Mouse (Mus musculus) limb, embryonic 13.5 days (tissue): ENCODE data around the gene Klhl20. TPM values are rescaled to one million over a fixed set of nuclear protein-coding genes. Genes with fewer than 3 reads are reported as not detected.
"Not testable (repeated sequence)": the region's sequence is repeated elsewhere in the genome, so short reads cannot be mapped to it uniquely, and the experiment has no call there.

Experiments used
- ATAC-seq: fragments of 200-750 bp; cut with Nextera tagmentation; 2 replicates; pipeline ENCODE4 v1.8.0; 2017; ENCODE audit warnings: low read depth, moderate number of reproducible peaks, moderate TSS enrichment; ENCODE audit not compliant: low FRiP score
- H3K27ac ChIP-seq: fragments of 300-500 bp; sonication (generic); 2 replicates; pipeline ENCODE4 v1.5.1; 2015; ENCODE audit warnings: inconsistent platforms, mild to moderate bottlenecking, moderate library complexity
- H3K27me3 ChIP-seq: fragments of 300-500 bp; sonication (generic); 2 replicates; pipeline ENCODE4 v1.6.1; 2015; ENCODE audit warnings: mild to moderate bottlenecking, inconsistent platforms
- H3K36me3 ChIP-seq: fragments of 300-500 bp; sonication (generic); 2 replicates; pipeline ENCODE4 v1.6.1; 2015; ENCODE audit warnings: inconsistent platforms, mild to moderate bottlenecking, moderate library complexity
- H3K4me1 ChIP-seq: fragments of 300-500 bp; sonication (generic); 2 replicates; pipeline ENCODE4 v1.6.1; 2015; ENCODE audit warnings: inconsistent platforms
- H3K4me2 ChIP-seq: fragments of 300-500 bp; sonication (generic); replicated peaks from 2 replicates; pipeline ENCODE4 v1.6.1; 2015; ENCODE audit warnings: inconsistent platforms, mild to moderate bottlenecking, moderate library complexity
- H3K4me3 ChIP-seq: fragments of 300-500 bp; sonication (generic); 2 replicates; pipeline ENCODE4 v1.5.1; 2015; ENCODE audit warnings: moderate library complexity, mild to moderate bottlenecking, inconsistent platforms
- H3K9ac ChIP-seq: fragments of 300-500 bp; sonication (generic); 2 replicates; pipeline ENCODE4 v1.6.1; 2015; ENCODE audit warnings: mild to moderate bottlenecking, inconsistent platforms
- H3K9me3 ChIP-seq: fragments of 300-500 bp; sonication (generic); 2 replicates; pipeline ENCODE4 v1.6.1; 2016; ENCODE audit warnings: inconsistent platforms
- WGBS: fragments of 180-500 bp; shearing (Covaris S2); methylation state at CpG from one replicate; pipeline ENCODE4 v1.1.7; 2015; 5-methylcytosine and 5-hydroxymethylcytosine counted together
- polyA plus RNA-seq: library from polyadenylated mRNA; unstranded; fragments of >200 nt; fragmentation: Nextera tagmentation; extraction: Ambion mirVana; gene quantifications from 2 replicates; pipeline ENCODE4 v1.2.1, GENCODE M21; 2015

Gene Klhl20
- polyA plus RNA-seq: 17.1 and 17.3 TPM in 2 replicates

- H3K9ac ChIP-seq: peak within 1 kb of the TSS; percentile 93
- H3K27me3 ChIP-seq: no peaks in the 10 kb centered on the region
- peaks cover 10% of the 10 kb centered on the region for H3K4me1 ChIP-seq
- peak within 1 kb of the TSS; percentile 87 for H3K4me2 ChIP-seq
- peak within 1 kb of the TSS; percentile 86 for H3K27ac ChIP-seq
- peak within 1 kb of the TSS; percentile 94 for H3K4me3 ChIP-seq
- WGBS: 2% methylated on average over 41 of the region's 41 CpGs
- peak; percentile 95 for ATAC-seq
- no peaks in the 10 kb centered on the region for H3K9me3 ChIP-seq
- H3K36me3 ChIP-seq: peaks cover 6% of the 10 kb centered on the region
These were observed at the start of gene Klhl20 for GRCm38 (mm10) chr1:161130726-161131664. Gene Klhl20, minus strand, starts transcription at chr1:161131511.

DNA sequence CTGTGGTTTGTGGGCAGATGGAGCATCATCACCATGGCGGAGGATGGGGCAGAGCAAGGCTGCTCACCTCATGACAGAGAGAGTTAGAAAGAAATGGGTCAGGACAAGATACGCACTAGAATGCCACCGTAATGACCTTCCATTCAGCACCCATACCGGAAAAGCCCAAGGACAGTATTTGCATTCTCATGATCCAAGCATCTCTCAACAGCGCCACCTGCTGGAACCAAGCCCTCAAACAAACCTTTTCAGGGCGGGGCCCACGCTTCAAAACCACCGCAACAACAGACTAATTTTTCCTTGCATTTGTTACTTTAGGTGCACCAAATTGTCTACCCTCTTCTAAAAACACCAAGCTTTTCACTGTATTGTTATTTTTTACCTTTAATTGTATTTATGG lies 49.4 kb upstream of the Klhl20 start:
- Histone ChIP-seq H3K27me3 (no peaks in the 10 kb centered on the region), H3K4me1 (0 out of 2 replicates have a peak, but pooled peaks cover 5% of the 10 kb centered on the region), H3K9ac (no peak overlapping the region), H3K36me3 (no peaks in the 10 kb centered on the region), H3K4me3 (no peak overlapping the region), H3K9me3 (peaks cover 8% of the 10 kb centered on the region; the same call in 1 of the 2 replicates), H3K27ac (no peak overlapping the region), H3K4me2 (no peak overlapping the region)
- 55% methylated on average over 8 of the region's 8 CpGs for WGBS
- no peak for ATAC-seq

DNA sequence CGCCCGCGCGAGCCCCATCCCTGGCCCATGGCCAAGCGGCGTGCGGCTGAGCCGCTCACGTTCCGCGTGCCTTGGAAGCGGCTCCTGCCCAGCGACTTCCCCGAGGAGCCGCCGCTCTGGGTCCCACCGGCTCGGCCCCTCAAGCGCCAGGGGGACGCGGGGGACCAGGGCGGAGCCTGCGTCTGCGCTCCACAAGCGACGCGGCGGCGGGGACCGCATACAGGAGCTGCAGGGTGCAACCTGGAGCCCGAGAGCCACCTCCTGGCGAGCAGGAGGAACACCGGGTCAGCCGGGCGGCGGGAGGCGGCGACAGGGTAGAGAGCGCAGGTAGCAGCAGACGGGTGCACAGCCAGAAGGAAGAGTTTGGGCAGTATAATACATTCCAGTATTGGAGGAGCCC lies 39.3 kb upstream of the Klhl20 start:
- peak overlapping the region; percentile 57 for H3K4me3 ChIP-seq
- H3K4me2 ChIP-seq: peak overlapping the region; percentile 76
- H3K4me1 ChIP-seq: 0 out of 2 replicates have a peak, but pooled peaks cover 2% of the 10 kb centered on the region
- peak overlapping the region; percentile 65 for H3K9ac ChIP-seq
- no peaks in the 10 kb centered on the region for H3K36me3 ChIP-seq
- WGBS: 1% methylated on average over 40 of the region's 40 CpGs
- H3K27ac ChIP-seq: no peak overlapping the region
- no peaks in the 10 kb centered on the region for H3K9me3 ChIP-seq
- peaks cover 32% of the 10 kb centered on the region for H3K27me3 ChIP-seq
- peak; percentile 87 for ATAC-seq

- Histone ChIP-seq H3K27ac (no peak overlapping the region), H3K36me3 (no peaks in the 10 kb centered on the region), H3K9me3 (no peaks in the 10 kb centered on the region), H3K9ac (no peak overlapping the region), H3K27me3 (no peaks in the 10 kb centered on the region), H3K4me1 (no peaks in the 10 kb centered on the region), H3K4me3 (no peak overlapping the region), H3K4me2 (no peak overlapping the region)
- WGBS: 62% methylated on average over 4 of the region's 4 CpGs
- ATAC-seq: no peak
These were observed 29.0 kb upstream of the Klhl20 start for GRCm38 (mm10) chr1:161160266-161160665.

DNA sequence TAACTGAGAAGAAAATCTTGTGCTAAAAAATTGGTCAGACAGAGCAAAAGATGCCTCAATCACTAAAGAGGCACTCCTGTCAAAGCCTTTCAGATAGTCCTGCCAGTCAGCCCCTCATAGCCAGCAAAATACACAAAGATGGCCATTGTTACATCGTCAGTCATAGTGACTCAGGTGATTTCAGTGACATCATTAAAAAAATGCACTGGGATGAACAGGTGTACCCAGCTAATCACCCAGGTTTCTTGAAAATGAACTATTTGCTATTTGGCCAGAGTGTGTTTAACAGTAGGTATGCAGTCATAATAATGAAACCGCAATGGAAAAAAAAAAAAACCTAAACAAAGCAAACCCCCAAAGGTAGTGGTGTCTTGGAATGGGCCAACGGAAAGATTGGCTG lies 27.9 kb upstream of the Klhl20 start, which contains the start of gene Tex50:
Tex50 (minus strand) TSS at position 101 of the 400 bp plus-strand sequence.
- no peak for ATAC-seq
- no peaks in the 10 kb centered on the region for H3K27me3 ChIP-seq
- no peak within 1 kb of the TSS for H3K4me3 ChIP-seq
- 90% methylated on average over 3 of the region's 3 CpGs for WGBS
- no peak within 1 kb of the TSS for H3K4me2 ChIP-seq
- H3K9me3 ChIP-seq: no peaks in the 10 kb centered on the region
- no peak within 1 kb of the TSS for H3K27ac ChIP-seq
- no peak within 1 kb of the TSS for H3K9ac ChIP-seq
- H3K4me1 ChIP-seq: no peaks in the 10 kb centered on the region
- H3K36me3 ChIP-seq: no peaks in the 10 kb centered on the region

- H3K4me1 ChIP-seq: no peaks in the 10 kb centered on the region
- H3K27me3 ChIP-seq: no peaks in the 10 kb centered on the region
- no peak overlapping the region for H3K4me2 ChIP-seq
- H3K4me3 ChIP-seq: no peak overlapping the region
- 74% methylated on average over 10 of the region's 10 CpGs for WGBS
- no peaks in the 10 kb centered on the region for H3K9me3 ChIP-seq
- no peak for ATAC-seq
- no peaks in the 10 kb centered on the region for H3K36me3 ChIP-seq
- no peak overlapping the region for H3K9ac ChIP-seq
- no peak overlapping the region for H3K27ac ChIP-seq
These were observed 25.2 kb upstream of the Klhl20 start for GRCm38 (mm10) chr1:161156546-161156945.

GRCm38 (mm10) chr1:161151098-161151497 lies 19.8 kb upstream of the Klhl20 start:
- ATAC-seq: no peak
- H3K9me3 ChIP-seq: no peaks in the 10 kb centered on the region
- no peaks in the 10 kb centered on the region for H3K27me3 ChIP-seq
- H3K36me3 ChIP-seq: no peaks in the 10 kb centered on the region
- no peak overlapping the region for H3K4me3 ChIP-seq
- H3K9ac ChIP-seq: no peak overlapping the region
- no peak overlapping the region for H3K4me2 ChIP-seq
- WGBS: 76% methylated on average over 6 of the region's 6 CpGs
- no peak overlapping the region for H3K27ac ChIP-seq
- no peaks in the 10 kb centered on the region for H3K4me1 ChIP-seq

DNA sequence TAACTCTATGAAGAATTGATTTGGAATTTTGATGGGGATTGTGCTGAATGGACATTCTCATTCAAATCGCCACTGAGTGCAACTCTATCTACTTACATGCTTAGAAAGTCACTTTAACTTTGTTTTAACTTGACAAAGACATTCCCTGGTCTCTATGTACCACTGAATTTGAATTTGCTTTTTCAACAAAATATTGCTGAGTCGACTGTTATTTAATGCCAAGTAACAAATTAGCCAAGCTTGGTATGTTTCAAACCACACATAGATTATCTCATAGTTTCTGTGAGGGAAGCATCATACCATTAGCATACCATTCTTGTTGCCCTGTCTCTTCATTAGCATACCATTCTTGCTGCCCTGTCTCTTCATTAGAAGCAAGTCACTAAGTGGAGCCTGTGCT lies 16.6 kb upstream of the Klhl20 start:
- Histone ChIP-seq H3K9me3 (no peaks in the 10 kb centered on the region), H3K4me2 (no peak overlapping the region), H3K9ac (no peak overlapping the region), H3K27me3 (no peaks in the 10 kb centered on the region), H3K4me1 (no peaks in the 10 kb centered on the region), H3K4me3 (no peak overlapping the region), H3K27ac (no peak overlapping the region), H3K36me3 (no peaks in the 10 kb centered on the region)
- ATAC-seq: no peak
- 68% methylated on average over 2 of the region's 2 CpGs for WGBS

GRCm38 (mm10) chr1:161145611-161146010 lies 14.3 kb upstream of the Klhl20 start:
- H3K27ac ChIP-seq, H3K4me1 ChIP-seq, H3K36me3 ChIP-seq, H3K4me2 ChIP-seq, ATAC-seq, H3K27me3 ChIP-seq, H3K9ac ChIP-seq, H3K9me3 ChIP-seq, H3K4me3 ChIP-seq: not testable (repeated sequence)
- 84% methylated on average over 8 of the region's 8 CpGs for WGBS

GRCm38 (mm10) chr1:161143216-161143615 lies 11.9 kb upstream of the Klhl20 start:
- Histone ChIP-seq H3K9ac (no peak overlapping the region), H3K4me2 (peak overlapping the region; percentile 79), H3K4me1 (no peaks in the 10 kb centered on the region), H3K27ac (no peak overlapping the region), H3K36me3 (no peaks in the 10 kb centered on the region), H3K4me3 (no peak overlapping the region), H3K27me3 (no peaks in the 10 kb centered on the region), H3K9me3 (no peaks in the 10 kb centered on the region)
- ATAC-seq: no peak
- WGBS: 93% methylated on average over 7 of the region's 7 CpGs

GRCm38 (mm10) chr1:161142531-161143159 lies 11.3 kb upstream of the Klhl20 start, which contains the start of gene Ankrd45:
Gene Ankrd45, plus strand, starts transcription at chr1:161142691.
- no peak within 1 kb of the TSS for H3K27ac ChIP-seq
- H3K4me1 ChIP-seq: no peaks in the 10 kb centered on the region
- H3K27me3 ChIP-seq: no peaks in the 10 kb centered on the region
- H3K4me2 ChIP-seq: peak within 1 kb of the TSS; percentile 79
- H3K36me3 ChIP-seq: no peaks in the 10 kb centered on the region
- peak within 1 kb of the TSS; percentile 46 for H3K4me3 ChIP-seq
- H3K9ac ChIP-seq: peak within 1 kb of the TSS; percentile 69
- peak; percentile 75 for ATAC-seq
- no peaks in the 10 kb centered on the region for H3K9me3 ChIP-seq
- WGBS: 5% methylated on average over 33 of the region's 33 CpGs

- 77% methylated on average over 9 of the region's 9 CpGs for WGBS
These were observed 8.9 kb upstream of the Klhl20 start for GRCm38 (mm10) chr1:161140026-161140762.

More at GRCm38 (mm10) chr1:161140026-161140762, 8.9 kb upstream of the Klhl20 start:
- Histone ChIP-seq H3K36me3 (no peaks in the 10 kb centered on the region), H3K9me3 (no peaks in the 10 kb centered on the region), H3K4me1 (no peaks in the 10 kb centered on the region), H3K9ac (no peak overlapping the region), H3K27me3 (no peaks in the 10 kb centered on the region), H3K27ac (no peak overlapping the region), H3K4me2 (no peak overlapping the region), H3K4me3 (no peak overlapping the region)
- no peak for ATAC-seq
